Mouse (Mus musculus): ENCODE results near the gene Plxdc1.
A peak's percentile ranks its signal among the peaks of the same experiment; 100 is the strongest.

Plxdc1 gene

DNA sequence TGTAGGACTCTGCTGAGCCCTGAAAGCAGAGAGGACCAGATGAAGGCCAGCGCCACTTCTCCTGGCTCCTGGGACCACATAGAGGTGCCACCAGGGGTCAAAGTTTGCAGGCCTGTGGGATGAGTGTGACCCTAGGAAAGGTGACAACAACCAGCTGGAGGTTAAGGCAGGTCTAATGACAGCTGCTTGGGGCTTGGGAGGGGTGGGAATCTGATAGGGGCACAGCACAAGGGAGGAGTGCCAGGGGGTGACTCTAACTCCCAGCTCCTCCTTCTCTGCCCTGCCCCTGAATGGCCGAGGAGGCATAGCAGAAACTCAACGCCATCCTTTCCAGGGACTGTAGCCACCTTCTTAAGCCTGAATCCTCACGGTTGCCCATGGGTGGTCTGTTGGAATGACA is 30.6 kb upstream of the Plxdc1 start:
- no peak for DNase-seq (ENCODE audit: low read depth, low spot score)

DNA sequence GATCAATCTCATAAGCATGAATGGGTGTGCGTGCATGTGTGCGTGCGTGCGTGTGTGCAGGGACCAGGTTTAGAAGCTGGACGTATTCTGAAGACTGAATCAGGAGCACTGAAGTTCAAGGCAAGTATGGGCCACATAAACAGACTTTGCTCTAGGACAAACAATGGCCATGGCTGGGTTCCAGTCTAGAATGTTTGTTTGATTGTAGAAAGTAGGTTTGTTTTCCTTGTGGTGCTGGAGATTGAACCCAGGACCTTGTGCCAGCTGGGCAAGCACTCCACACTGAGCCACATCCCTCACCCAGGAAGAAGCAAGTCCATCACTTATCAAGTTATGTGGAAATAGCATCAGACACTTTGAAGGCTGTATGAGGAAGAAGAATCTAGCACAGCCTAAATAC is 29.9 kb upstream of the Plxdc1 start:
- no peak for DNase-seq (ENCODE audit: low read depth, low spot score)

DNA sequence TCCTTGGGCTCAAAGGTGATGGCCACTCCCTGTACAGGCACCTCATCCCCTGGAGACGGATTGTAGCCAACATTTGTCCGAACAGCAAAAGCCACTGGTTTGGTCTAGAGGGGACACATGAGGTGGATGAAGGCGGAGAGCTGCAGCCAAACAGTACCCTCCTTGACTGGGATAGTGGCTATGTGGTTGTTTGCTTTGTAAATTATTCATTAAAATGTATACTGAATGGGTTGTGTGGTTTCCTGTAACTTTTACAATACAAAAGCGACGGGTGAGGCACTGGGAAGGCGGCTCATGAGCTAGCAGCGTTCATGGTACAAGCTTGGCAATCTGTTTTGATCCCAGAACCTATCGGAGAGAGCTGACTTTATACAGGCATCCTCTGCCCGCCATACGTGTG is 26.6 kb upstream of the Plxdc1 start:
- DNase-seq (ENCODE audit: low read depth, low spot score), result no peak

DNA sequence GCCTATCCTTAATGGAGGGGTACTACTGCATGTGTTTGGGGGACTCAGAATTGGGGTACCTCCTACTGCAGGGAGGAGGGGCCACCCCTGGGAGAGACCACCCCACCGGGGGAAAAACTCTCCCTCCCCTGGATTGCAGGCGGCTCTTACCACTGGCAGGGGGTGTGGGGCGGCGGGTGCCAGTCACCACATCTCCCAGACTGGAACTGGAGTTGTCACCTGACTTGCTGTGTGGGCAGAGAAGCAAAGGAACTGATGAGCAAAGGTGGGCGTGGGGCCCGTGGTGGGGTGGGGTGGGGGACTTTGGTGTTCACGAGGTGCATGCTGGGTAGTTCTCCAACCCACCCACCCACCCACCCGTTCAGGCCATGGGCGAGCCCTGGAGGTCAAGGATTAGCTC is 25.5 kb upstream of the Plxdc1 start:
- no peak for DNase-seq (ENCODE audit: low read depth, low spot score)

DNA sequence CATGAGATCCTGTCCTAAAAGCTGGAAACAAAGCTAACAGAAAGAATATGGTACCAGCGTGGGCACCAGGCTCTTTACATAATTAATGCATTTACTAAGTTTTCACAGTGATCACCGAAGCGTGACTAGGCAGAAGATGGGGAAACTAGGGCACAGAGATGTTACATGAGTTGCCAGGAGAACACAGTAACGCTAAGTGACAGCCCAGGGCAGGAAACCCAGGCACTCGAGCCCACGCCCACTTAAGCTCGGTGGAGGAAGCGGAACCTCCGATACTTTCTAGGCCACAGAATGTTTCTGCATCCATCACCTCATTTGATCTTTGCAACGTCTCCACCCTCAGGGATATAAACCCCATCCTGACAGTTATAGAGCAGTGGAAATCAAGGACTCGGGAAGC is 21.8 kb upstream of the Plxdc1 start:
- no peak for DNase-seq (ENCODE audit: low read depth, low spot score)

DNA sequence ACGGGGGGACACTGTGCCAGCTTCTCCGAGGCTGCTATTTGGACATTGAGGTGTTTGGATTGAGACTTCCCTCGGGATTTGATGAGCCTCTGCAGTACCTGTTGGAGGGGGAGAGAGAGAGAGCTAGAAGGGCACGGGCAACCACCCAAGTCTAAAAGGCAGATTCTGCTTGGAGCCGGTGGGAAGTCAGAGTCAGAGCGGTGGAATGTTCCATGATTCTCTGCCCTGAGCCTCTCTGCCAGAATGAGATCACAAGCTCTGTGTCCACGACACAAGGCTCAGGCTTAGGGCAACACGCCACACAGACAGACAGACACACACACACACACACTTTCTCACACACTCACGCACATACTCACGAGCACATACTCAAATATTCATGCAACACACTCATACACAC is 19.4 kb upstream of the Plxdc1 start:
- DNase-seq (ENCODE audit: low read depth, low spot score), result no peak

DNA sequence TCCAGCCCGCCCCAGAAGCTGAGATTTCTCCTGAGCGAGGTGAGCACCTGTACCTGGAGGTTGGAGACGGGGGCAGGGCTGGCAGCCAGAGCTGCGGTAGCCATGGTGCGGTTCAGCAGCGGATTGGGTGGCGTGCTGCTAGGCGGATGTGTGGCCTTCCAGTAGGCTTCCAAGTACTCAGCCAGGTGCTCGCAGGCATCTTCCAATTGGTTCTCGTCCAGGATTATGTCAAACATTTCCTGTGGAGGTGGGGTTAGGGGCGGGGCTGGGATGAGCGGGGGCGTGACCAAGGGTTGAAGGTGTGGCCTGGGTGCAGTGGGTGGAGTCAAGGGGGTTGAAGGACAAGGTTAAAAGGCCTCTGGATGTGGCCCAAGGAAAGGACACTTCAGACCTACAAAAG is 18.8 kb upstream of the Plxdc1 start:
- no peak for DNase-seq (ENCODE audit: low read depth, low spot score)

DNA sequence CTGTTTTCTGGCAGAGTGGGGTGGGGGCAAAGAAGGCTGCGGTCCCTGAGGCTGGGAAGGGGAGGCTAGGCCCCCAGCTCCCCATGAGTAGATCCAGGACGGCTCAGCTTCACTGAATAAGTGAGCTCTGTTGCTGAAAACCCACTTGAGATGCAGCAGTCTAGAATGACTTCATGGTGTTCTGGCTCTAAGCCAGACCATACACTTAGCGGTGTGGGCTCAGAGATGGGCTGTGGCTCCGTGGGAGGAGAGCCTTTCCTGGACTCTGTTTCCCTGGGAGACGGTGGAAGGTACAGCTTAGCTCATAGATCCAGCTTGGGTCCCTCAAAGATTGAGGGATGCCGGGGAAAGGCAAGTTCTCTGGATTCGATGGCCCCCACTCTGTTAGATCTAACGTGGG is 17.9 kb upstream of the Plxdc1 start:
- no peak for DNase-seq (ENCODE audit: low read depth, low spot score)

DNA sequence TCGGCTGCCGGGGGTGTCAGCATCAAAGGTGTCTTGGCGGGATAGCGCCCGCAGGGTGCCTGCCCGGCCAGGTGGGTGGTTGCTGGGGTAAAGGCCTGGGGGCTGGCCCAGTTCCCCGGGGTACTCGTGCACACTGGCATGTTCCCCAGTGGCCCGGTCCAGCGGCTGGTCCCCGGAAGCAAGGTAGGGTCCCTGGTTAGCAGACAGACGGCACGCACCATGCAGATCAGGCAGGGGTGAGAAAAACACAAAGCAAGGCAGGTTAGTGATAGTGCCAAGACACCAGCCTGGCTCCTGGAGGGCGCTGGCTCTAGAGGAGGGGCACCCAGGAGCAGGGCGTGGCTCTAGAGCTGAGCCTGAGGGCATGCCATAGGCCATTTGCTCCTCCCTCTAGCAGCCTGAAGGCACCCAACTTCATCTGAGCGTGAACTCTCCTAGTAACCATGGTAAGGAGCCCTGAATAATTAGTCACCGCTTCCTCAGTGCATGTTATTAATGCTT is 17.0 kb upstream of the Plxdc1 start:
- no peak for DNase-seq (ENCODE audit: low read depth, low spot score)

DNA sequence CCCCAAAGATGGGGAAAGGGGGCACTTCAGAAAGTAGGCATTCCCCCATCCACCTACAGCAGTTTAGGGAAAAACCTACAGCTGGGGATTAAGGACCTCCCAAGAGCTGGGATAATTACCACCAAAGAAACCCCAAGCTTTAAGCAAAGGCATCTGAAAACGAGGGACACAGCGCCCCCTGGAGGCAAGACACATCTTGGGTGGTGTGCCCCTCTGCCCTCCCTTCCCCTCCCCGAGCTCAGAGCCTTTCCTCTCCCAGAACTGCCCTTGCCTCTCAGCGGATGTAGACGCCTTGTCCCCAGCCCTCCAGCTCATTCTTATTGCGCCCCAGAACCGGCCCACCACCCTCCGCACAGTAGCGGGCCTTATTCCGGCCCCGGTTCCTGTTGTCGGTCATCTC is 16.4 kb upstream of the Plxdc1 start:
- DNase-seq (ENCODE audit: low read depth, low spot score), result no peak

DNA sequence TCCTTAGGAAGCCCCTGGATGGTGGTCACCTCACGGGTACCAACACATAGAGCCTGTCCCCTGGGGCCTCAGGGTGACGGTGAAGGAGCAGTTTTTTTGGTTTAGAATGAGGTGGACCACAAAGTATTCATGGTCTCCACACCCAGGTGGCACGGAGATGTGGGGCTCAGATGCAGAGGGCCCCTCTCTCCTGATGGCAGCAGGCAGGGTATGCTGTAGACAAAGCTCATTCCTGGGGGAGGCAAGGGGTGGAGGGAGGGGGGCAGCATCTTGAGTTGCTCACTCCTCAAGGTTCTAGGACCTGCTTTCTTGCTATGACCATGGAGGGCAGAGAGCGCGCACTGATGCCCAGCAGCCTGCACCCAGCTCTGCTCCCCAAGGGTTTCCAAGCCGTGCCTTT is 15.7 kb upstream of the Plxdc1 start:
- no peak for DNase-seq (ENCODE audit: low read depth, low spot score)

DNA sequence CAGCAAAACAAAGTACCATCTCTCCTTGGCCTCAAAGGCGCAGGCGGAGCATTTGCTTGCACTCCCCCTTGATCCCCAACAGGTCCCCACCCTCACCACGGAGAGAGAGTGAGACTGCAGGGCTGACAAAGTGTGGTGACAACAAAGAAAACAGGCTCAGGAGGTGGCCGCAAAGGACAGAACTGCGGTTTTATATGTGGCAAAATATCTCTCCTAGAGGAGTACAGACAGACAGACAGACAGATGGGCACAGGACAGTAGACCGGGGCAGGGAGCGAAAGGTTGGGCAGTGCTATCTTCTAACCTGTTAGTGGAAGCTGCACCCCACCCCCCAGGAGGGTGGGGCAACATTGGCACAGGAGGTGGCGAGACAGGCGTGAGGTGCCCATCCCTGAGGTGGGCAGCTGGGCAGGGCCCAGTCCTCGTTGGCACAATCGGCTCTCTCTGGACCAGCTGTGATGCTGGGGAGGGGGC is 15.1 kb upstream of the Plxdc1 start:
- DNase-seq (ENCODE audit: low read depth, low spot score), result no peak

DNA sequence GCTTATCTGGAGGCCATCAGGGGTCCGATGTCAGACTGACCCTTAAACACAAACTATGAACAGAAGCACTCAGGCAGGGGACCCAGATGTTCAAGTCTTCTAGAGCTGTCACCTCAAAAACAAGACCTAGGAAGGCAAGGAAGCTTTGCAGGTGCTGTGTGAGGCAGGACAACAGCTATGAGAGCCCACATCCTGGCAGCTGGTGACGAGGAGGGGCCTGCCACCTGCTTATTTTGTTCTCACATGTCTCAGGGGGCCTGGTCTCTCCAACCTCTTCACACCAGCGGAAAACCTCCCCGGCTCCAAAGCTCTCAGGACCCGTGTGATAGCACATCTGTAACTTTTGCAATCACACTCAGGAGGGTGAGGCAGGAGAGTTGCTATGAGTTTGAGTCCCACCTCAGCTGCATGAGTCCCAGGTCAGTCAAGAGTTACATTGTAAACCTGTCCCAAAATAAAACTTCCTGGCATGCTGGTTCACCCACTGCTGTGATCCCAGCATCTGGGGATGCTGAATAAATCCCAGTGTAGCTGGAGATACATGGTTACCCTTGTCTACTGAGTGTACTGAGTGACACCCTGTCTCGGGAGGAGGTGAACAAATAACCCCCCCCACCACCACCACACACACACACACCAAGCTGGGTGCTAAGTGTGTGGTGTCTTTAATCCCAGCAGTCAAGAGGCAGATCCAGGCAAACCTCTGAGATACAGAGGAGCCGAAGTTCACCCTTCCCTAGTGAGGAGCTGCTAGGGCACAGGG is 14.3 kb upstream of the Plxdc1 start:
- DNase-seq (ENCODE audit: low read depth, low spot score), result no peak

DNA sequence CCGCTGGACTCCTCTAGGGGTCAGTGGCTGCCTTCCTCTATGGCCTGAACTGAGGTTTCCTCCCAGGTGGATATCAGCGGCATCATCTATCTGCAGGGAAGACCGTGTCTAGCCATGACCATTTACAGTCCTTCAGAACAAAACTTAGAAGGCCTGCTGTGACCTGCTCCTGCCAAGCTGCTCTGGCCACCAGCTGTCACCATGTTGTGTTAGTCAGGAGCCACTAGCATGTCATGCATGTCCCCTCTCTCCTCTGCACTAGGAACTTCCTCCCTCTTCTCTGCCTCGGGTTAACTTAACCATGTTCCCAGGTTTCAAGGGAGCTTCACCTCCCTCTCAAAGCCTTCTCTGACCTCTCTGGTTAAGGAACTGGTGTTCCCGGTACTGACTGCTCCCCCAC is 13.5 kb upstream of the Plxdc1 start:
- DNase-seq (ENCODE audit: low read depth, low spot score), result no peak

DNA sequence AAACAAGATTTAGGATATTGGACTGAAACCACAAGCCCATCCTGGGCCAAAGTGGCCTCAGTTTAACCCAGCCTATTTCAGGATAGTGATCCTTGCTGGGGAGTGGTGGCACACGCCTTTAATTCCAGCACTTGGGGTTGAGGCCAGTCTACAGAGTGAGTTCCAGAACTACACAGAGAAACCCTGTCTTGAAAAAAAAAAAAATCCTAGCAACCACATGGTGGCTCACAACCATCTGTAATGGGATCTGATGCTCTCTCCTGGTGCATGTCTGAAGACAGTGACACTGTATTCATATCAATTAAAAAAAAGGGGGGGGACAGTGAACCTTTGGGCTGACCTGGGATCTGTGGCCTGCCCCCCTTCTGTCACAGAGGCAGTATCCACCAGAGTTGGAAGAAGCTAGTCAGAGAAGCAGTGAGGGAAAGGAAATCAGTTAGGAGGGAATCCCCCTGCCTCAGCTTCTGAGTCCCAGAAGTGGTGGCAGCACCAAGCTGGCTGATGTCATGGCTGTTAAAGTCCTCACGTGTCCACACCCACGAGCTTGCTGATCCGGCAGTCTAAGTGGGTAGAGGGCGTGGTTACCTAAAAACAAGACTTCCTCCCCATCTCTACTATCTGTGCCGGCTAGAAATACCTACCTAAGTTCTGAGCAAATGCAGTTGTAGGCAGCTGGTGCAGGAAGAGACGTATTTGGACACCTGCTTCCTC is 12.8 kb upstream of the Plxdc1 start:
- DNase-seq (ENCODE audit: low read depth, low spot score), result no peak

DNA sequence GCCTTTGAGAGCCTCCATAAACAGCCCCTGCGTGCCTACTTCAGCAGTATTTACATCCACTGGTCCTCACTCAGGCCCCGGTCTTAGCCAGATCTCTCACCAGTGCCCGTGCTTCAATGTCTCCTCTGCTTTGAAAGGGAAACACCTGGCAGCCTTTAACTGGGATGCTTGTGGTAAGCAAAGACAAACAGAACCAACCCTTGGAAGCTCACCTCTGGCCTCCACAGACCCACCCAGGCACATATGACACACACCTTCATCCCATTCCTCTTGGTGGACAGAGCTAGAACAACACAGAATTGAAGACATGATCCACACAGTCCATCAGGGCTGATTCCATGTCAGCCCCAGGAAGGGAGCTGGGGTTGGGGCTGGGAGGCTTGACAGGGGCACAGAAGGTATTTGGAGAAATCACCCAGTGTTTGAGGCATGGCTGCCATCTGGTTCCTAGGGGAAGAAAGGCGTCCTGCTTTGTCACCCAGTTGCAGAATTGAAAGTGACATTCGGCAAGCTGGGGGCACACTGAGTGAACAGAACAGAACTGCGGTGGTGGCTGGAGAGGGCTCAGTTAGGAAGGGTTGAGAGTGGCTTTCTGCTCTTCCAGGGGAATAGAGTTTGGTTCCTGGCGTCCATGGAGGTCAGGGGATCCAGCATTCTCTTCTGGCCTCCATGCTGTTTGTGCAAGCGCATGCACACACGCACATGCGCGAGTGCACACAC is 12.0 kb upstream of the Plxdc1 start:
- no peak for DNase-seq (ENCODE audit: low read depth, low spot score)

DNA sequence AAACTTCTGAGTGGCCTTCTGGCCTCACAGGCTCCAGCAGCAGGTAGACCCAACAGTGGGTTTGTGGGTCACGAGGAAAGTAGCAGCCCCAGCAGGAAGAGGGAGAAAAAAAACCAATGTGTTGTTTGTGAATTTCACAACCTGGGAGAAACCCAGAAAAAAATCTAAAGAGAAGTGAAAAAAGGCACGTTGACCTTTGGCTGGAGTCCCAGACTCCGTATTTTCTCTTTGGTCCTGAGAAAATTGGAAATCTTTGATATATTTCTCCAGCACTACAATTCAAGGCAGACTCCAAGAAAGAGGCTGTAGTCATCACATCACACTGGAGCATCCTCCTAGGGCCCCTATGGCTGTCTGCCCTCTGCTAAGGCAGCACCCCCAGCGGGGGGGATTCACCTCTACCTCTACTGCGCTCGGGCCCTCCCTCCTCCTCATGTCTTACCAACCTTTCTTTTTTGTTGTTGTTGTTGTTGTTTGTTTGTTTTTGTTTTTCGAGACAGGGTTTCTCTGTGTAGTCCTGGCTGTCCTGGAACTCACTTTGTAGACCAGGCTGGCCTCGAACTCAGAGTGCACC is 11.2 kb upstream of the Plxdc1 start:
- DNase-seq (ENCODE audit: low read depth, low spot score), result no peak

DNA sequence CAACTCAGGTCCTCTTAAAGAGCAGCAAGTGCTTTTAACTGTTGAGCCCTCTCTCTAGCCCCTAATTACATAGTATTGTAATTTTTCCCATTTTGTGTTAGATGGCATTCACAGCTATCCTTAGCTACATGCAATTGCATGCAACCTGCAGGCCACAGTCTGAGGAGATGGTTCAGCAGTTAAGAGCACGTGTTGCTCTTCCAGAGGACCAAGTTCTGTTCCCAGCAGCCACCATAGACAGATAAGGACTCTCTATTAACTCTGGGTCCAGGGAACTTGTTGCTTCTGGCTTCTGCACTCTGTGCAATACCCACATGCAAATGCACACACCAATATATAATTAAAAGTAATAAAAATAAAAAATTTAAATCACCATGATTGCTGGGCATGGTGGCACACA is 10.4 kb upstream of the Plxdc1 start:
- DNase-seq (ENCODE audit: low read depth, low spot score), result no peak

DNA sequence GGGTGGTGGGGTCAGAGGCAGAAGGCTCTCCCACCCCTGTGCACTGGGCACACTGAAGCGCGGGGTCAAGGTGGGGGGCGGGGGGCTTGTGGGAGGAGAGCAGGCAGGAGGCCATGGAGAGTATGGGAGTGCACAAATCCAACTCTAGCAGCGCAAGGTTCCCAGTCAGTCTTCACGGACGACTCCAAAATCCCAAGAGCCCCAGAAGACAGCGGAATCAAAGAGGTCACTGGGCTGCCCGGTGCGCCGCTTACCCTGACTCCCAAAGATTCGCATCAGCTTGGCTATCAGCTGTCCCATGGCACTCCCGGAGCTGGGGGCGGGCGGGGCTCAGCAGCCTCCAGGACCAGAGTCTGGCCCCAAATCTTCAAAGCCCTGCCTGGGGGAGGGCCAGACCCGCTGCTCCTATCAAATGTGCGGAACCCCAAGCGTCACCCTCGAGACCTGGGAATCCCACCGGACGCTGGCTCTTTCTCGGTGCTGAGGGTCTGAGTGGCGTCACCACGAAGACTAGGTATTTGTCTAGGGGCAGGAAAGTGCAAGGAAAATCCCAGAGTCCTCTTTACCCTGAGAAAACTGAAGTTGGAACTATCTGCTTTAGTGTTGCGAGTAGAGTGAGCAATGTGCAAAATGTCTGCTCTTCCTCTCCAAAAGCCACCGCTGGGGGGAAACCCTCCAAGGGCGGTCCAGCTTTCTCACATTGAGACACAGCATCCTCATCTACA is 9.5 kb upstream of the Plxdc1 start, which contains the start of gene Arl5c:
Gene Arl5c (minus strand): TSS at position 618 of the 725 bp plus-strand sequence.
- no peak for DNase-seq (ENCODE audit: low read depth, low spot score)

DNA sequence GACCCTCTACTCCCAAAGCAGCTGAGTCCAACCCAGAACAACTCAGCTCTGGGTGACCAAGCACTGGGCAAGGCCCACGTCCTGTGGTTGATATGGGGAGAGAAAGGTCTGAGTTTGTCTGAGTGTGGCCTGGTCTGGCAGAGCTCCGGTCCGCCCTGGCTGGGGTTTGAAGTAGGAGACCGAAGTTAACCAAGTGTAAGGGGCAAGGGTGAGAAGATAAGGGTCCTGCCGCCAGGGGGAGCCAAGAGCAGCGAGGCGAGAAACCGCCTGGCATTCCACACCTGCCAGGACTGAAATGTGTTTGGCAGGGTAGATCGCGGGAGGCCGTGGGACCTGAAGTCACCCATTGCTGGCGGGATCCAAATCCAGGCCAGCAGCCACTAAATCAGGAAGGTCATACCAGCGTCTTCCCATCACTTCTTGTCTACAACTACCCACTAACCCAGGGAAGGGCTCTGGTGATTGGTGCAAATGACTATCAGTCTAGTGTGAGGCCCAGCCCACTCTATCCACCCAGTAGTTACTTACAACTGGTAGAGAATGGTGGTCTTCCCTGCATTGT is 8.4 kb upstream of the Plxdc1 start:
- DNase-seq (ENCODE audit: low read depth, low spot score), result no peak

DNA sequence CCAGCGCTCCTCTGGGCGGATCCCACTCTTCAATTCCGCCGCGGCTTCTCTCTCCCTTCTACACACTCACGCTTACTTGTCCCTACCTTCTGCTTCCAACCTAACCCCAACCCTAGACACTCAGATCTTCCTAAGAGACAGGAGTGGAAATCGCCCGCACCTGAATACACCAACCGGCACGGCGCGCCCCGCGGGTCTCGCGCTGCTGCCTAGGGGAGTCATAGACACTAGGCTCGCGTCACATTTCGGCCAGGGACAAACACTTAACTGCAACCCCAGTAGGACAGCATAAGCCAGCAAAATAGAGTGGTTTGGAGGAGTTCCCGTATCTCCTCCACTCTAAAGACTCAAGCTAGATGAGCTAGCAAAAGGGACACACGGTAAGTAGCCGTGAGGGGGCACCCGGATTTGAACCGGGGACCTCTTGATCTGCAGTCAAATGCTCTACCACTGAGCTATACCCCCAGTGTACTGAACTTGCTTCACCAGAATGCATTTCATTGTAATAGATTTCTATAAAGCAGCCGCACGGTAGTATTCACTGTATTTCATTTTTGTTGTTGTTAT is 2.4 kb upstream of the Plxdc1 start:
- peak; percentile 68 for DNase-seq (ENCODE audit: low read depth, low spot score)

Measured in retina, adult 2 months (tissue).